Mouse (Mus musculus) gastrocnemius, adult 2 months (tissue): ENCODE data around the gene Gng8. TPM values are rescaled to one million over a fixed set of nuclear protein-coding genes. Genes with fewer than 3 reads are reported as not detected.

Experiments
- DNase-seq: peaks from one replicate; pipeline ENCODE4 v3.0.0; 2022
- H3K27ac ChIP-seq: fragments of 200-600 bp; 2 replicates; pipeline ENCODE4 v1.8.1; 2022; ENCODE audit warnings: mild to moderate bottlenecking
- H3K4me3 ChIP-seq: fragments of 200-600 bp; 2 replicates; pipeline ENCODE4 v1.8.1; 2022; ENCODE audit warnings: mild to moderate bottlenecking, moderate library complexity
- CTCF ChIP-seq: fragments of 200-600 bp; IDR thresholded peaks from 2 replicates; pipeline ENCODE4 v1.8.1; 2022; ENCODE audit warnings: antibody characterized with exemption, mild to moderate bottlenecking, moderate library complexity
- intact Hi-C: fragments of 180-260 bp; cut with DNase I; formaldehyde crosslinking; loops from one replicate; pipeline ENCODE4 v1.15.1; 2025
- total RNA-seq, 2 experiments: library from RNA; stranded (reverse); gene quantifications; 2 replicates each; pipeline ENCODE4 v1.2.3; 2021

Gene Gng8
- total RNA-seq, 2 experiments from 2014 or later: not detected

DNA sequence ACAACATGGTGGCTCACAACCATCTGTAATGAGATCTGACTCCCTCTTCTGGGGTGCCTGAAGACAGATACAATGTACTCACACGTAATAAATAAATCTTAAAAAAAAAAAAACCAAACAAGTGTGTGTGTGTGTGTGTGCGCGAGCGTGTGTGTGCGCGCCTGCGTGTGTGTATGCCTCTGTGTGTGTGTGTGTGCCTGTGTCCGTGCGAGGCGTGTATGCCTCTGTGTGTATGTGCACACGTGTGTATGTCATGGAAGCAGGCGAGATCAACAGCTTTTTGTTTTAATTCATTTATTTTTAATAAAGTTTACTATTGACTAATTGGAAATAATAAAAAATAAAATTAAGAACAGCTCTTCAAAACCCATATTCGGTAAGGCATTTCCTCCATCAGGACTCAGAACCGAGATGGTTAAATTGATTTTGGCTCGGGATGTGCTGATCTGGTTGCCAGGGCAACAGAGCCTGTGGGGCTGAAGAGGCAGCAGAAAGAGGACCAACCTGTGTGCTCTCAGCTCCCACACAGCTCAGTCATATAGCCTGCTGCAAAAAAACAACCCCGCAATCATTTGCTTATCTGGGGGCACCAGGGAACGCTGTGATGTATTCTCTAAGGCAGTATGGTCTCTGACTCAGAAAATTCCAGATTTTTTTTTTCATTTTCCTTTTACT lies 46.7 kb downstream of the Gng8 start:
- Histone ChIP-seq H3K27ac (no peak overlapping the region), H3K4me3 (no peak overlapping the region)
- TF ChIP-seq CTCF: no peak
- DNase-seq: no peak
- intact Hi-C loops: no loop called here

GRCm38 (mm10) chr7:16940292-16940691 lies 48.7 kb downstream of the Gng8 start:
- TF ChIP-seq CTCF: no peak
- DNase-seq: no peak
- intact Hi-C loops: no loop called here
- no peak overlapping the region for H3K4me3 ChIP-seq
- peak overlapping the region; percentile 24; the same call in 1 of the 2 replicates for H3K27ac ChIP-seq

DNA sequence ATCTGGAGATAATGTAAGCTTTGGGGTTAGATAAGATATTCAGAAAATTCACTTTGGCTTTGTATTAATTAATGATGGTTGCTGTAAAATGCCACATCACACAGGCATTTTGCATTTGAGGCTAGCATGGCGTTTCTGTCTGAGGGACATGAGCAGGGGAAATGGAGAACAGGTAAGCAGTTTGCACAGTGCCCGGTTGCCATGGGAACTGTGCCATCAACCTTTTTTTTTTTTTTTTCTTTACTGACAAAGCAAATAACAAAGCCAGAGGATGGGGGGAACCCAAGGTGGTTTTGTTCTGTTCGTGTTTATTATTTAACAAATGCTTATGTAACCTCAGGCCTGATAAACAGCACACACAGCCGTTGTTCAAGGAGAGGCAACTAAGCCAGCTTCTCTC lies 51.3 kb downstream of the Gng8 start:
- no peak overlapping the region for H3K4me3 ChIP-seq
- no peak for DNase-seq
- H3K27ac ChIP-seq: no peak overlapping the region
- intact Hi-C loops: no loop called here
- no peak for TF ChIP-seq CTCF

DNA sequence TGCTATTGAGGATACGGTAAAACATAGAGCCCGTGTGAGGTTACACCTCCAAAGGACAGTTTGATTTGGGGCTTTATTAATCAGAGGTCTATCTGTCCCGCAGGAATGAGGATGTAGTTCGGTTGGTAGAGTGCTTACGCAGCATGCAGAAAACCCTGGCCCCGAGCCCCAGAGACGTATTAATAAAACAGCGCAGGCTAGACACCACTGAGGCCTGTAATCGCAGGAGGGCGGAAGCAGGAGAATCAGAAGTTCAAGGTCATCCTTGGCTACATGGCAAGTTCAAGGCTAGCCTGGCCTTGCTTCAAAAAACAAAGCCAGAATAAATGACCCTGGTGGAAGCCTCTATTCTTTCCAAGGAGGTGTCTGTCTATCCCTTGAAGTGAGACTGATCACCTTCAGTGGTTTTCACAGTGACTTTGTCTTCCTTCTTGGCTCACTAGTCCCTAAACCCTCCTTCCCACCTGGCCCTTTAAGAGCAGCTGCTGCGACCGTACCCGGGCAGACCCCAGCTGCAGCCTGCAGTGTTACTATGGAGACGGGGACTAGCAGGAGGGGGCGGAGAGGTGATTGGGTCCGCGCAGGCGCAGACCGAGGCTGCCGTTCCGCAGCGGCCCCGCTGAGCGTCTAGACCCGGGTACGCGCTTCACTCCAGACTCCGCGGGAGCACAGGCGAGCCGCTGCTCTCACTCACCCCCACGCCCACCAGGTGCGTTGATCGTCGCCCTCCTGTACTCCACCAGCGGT lies 52.6 kb downstream of the Gng8 start, which contains the start of gene Pnmal2:
Gene Pnmal2, plus strand, starts transcription at position 622 of the 747 bp plus-strand sequence.
- peak within 1 kb of the TSS; percentile 75 for H3K4me3 ChIP-seq
- DNase-seq: peak; percentile 87
- peak within 1 kb of the TSS; percentile 41 for H3K27ac ChIP-seq
- intact Hi-C loops: no loop called here
- TF ChIP-seq CTCF: no peak

- Histone ChIP-seq H3K4me3 (peak overlapping the region; percentile 75), H3K27ac (peak overlapping the region; percentile 41)
- no peak for TF ChIP-seq CTCF
- intact Hi-C loops: no loop called here
- no peak for DNase-seq
Measured at GRCm38 (mm10) chr7:16944808-16945315, 53.3 kb downstream of the Gng8 start.

Other genes with a start within 250 kb of the Gng8 start
- not detected for gene Ceacam15, start 216.1 kb upstream of the Gng8 start, total RNA-seq
- not detected for gene Ceacam9, start 169.9 kb upstream of the Gng8 start, total RNA-seq
- 10 to 100 TPM; 49.6 to 56.4 TPM for gene Ap2s1, start 153.4 kb upstream of the Gng8 start, total RNA-seq
- 10 to 100 TPM; 11.0 to 14.6 TPM for gene Slc1a5, start 110.4 kb upstream of the Gng8 start, total RNA-seq
- gene Strn4, start 75.9 kb upstream of the Gng8 start, total RNA-seq: 10 to 100 TPM; 16.2 to 16.6 TPM
- 10 to 100 TPM; 51.2 to 58.3 TPM for gene Fkrp, start 75.1 kb upstream of the Gng8 start, total RNA-seq
- 1 to 10 TPM; 3.9 to 8.2 TPM for gene Prkd2, start 48.9 kb upstream of the Gng8 start, total RNA-seq
- gene Dact3, start 16.5 kb upstream of the Gng8 start, total RNA-seq: 1 to 10 TPM in 1 of 2 experiments, under 1 TPM in 1; 0.99 to 1.7 TPM
- gene Ptgir, start 14.7 kb downstream of the Gng8 start, total RNA-seq: under 1 TPM; 0.67 to 0.79 TPM
- gene Calm3, start 32.3 kb downstream of the Gng8 start, total RNA-seq: 100 to 1,000 TPM; 290 to 400 TPM
- gene Pnmal2, start 52.9 kb downstream of the Gng8 start, total RNA-seq: under 1 TPM; 0.74 to 0.86 TPM
- gene Pnmal1, start 67.9 kb downstream of the Gng8 start, total RNA-seq: not detected
- not detected for gene Gm42372, start 91.3 kb downstream of the Gng8 start, total RNA-seq
- gene Ccdc8, start 100.9 kb downstream of the Gng8 start, total RNA-seq: 1 to 10 TPM in 1 of 2 experiments, under 1 TPM in 1; 0.74 to 1.5 TPM
- gene Ppp5c, start 136.1 kb downstream of the Gng8 start, total RNA-seq: 10 to 100 TPM; 64.8 to 65.8 TPM
- 1 to 10 TPM in 1 of 2 experiments, under 1 TPM in 1; 0.84 to 1.6 TPM for gene Hif3a, start 170.6 kb downstream of the Gng8 start, total RNA-seq
- gene Psg16, start 182.3 kb downstream of the Gng8 start, total RNA-seq: under 1 TPM; 0.08 to 0.14 TPM